Mouse (Mus musculus): ENCODE data around the gene Col1a1. TPM values are rescaled to one million over a fixed set of nuclear protein-coding genes. Genes with fewer than 3 reads are reported as not detected.
A peak's percentile ranks its signal among the peaks of the same experiment; 100 is the strongest.

Gene Col1a1
- 146 and 311 TPM in 2 replicates for polyA plus RNA-seq (2016; fragmentation: Nextera tagmentation; extraction: Ambion mirVana)

GRCm38 (mm10) chr11:94936045-94936444 lies at the start of gene Col1a1:
Gene Col1a1 (plus strand): TSS chr11:94936224.
- Histone ChIP-seq H3K4me1 (peaks cover 45% of the 10 kb centered on the region), H3K27me3 (ENCODE audit: insufficient read depth, poor library complexity, severe bottlenecking) (peaks cover 89% of the 10 kb centered on the region), H3K4me3 (peak within 1 kb of the TSS; percentile 59), H3K36me3 (peaks cover 1% of the 10 kb centered on the region), H3K27ac (peak within 1 kb of the TSS; percentile 54), H3K9me3 (no peaks in the 10 kb centered on the region)
- WGBS = 14% methylated on average over 19 of the region's 19 CpGs
- no peak for DNase-seq (ENCODE audit: low spot score)

- WGBS = 72% methylated on average over 6 of the region's 6 CpGs
- no peaks in the 10 kb centered on the region for H3K9me3 ChIP-seq
- no peaks in the 10 kb centered on the region for H3K36me3 ChIP-seq
- H3K4me1 ChIP-seq = no peaks in the 10 kb centered on the region
- H3K4me3 ChIP-seq = no peak overlapping the region
- H3K27ac ChIP-seq = no peak overlapping the region
- H3K27me3 ChIP-seq (ENCODE audit: insufficient read depth, poor library complexity, severe bottlenecking) = no peaks in the 10 kb centered on the region
- no peak for DNase-seq (ENCODE audit: low spot score)
These were observed 44.9 kb upstream of the Col1a1 start for GRCm38 (mm10) chr11:94891155-94891554.

- WGBS = 80% methylated on average over 16 of the region's 16 CpGs
- H3K9me3 ChIP-seq = no peaks in the 10 kb centered on the region
- H3K4me1 ChIP-seq = no peaks in the 10 kb centered on the region
- no peak overlapping the region for H3K4me3 ChIP-seq
- no peak for DNase-seq (ENCODE audit: low spot score)
- H3K36me3 ChIP-seq = no peaks in the 10 kb centered on the region
- H3K27me3 ChIP-seq (ENCODE audit: insufficient read depth, poor library complexity, severe bottlenecking) = no peaks in the 10 kb centered on the region
- no peak overlapping the region for H3K27ac ChIP-seq
These were observed 39.2 kb upstream of the Col1a1 start for GRCm38 (mm10) chr11:94896753-94897376.

- Histone ChIP-seq H3K9me3 (no peaks in the 10 kb centered on the region), H3K27ac (no peak overlapping the region), H3K4me1 (no peaks in the 10 kb centered on the region), H3K27me3 (ENCODE audit: insufficient read depth, poor library complexity, severe bottlenecking) (no peaks in the 10 kb centered on the region), H3K4me3 (no peak overlapping the region), H3K36me3 (no peaks in the 10 kb centered on the region)
- WGBS = 47% methylated on average over 2 of the region's 2 CpGs
- DNase-seq (ENCODE audit: low spot score) = no peak
These were observed 34.8 kb upstream of the Col1a1 start for GRCm38 (mm10) chr11:94901231-94901630.

GRCm38 (mm10) chr11:94904306-94904705 lies 31.7 kb upstream of the Col1a1 start:
- Histone ChIP-seq H3K27ac (no peak overlapping the region), H3K9me3 (no peaks in the 10 kb centered on the region), H3K27me3 (ENCODE audit: insufficient read depth, poor library complexity, severe bottlenecking) (no peaks in the 10 kb centered on the region), H3K36me3 (no peaks in the 10 kb centered on the region), H3K4me1 (no peaks in the 10 kb centered on the region), H3K4me3 (no peak overlapping the region)
- 79% methylated on average over 3 of the region's 3 CpGs for WGBS
- DNase-seq (ENCODE audit: low spot score) = no peak

- DNase-seq (ENCODE audit: low spot score) = no peak
- no peaks in the 10 kb centered on the region for H3K9me3 ChIP-seq
- H3K4me1 ChIP-seq = peaks cover 11% of the 10 kb centered on the region
- no peak overlapping the region for H3K4me3 ChIP-seq
- no peaks in the 10 kb centered on the region for H3K27me3 ChIP-seq (ENCODE audit: insufficient read depth, poor library complexity, severe bottlenecking)
- no peak overlapping the region for H3K27ac ChIP-seq
- no peaks in the 10 kb centered on the region for H3K36me3 ChIP-seq
- WGBS = 79% methylated on average over 5 of the region's 5 CpGs
These were observed 25.1 kb upstream of the Col1a1 start for GRCm38 (mm10) chr11:94910971-94911370.

- peaks cover 27% of the 10 kb centered on the region for H3K4me1 ChIP-seq
These were observed 23.5 kb upstream of the Col1a1 start for GRCm38 (mm10) chr11:94912568-94912967.

GRCm38 (mm10) chr11:94913302-94914090 lies 22.5 kb upstream of the Col1a1 start:
- peak overlapping the region; percentile 30; the same call in 1 of the 2 replicates for H3K27ac ChIP-seq

More at GRCm38 (mm10) chr11:94912568-94912967, 23.5 kb upstream of the Col1a1 start:
- no peaks in the 10 kb centered on the region for H3K27me3 ChIP-seq (ENCODE audit: insufficient read depth, poor library complexity, severe bottlenecking)
- H3K9me3 ChIP-seq = no peaks in the 10 kb centered on the region
- H3K36me3 ChIP-seq = no peaks in the 10 kb centered on the region
- 63% methylated on average over 3 of the region's 3 CpGs for WGBS
- no peak for DNase-seq (ENCODE audit: low spot score)
- no peak overlapping the region for H3K4me3 ChIP-seq
- no peak overlapping the region for H3K27ac ChIP-seq

GRCm38 (mm10) chr11:94915675-94916403 lies 20.2 kb upstream of the Col1a1 start:
- peak overlapping the region; percentile 80 for H3K27ac ChIP-seq
- H3K4me3 ChIP-seq = no peak overlapping the region
- peaks cover 31% of the 10 kb centered on the region for H3K4me1 ChIP-seq
- DNase-seq (ENCODE audit: low spot score) = no peak
- H3K9me3 ChIP-seq = no peaks in the 10 kb centered on the region
- H3K36me3 ChIP-seq = no peaks in the 10 kb centered on the region
- H3K27me3 ChIP-seq (ENCODE audit: insufficient read depth, poor library complexity, severe bottlenecking) = no peaks in the 10 kb centered on the region
- WGBS = 19% methylated on average over 13 of the region's 16 CpGs

More at GRCm38 (mm10) chr11:94913302-94914090, 22.5 kb upstream of the Col1a1 start:
- Histone ChIP-seq H3K36me3 (no peaks in the 10 kb centered on the region), H3K27me3 (ENCODE audit: insufficient read depth, poor library complexity, severe bottlenecking) (no peaks in the 10 kb centered on the region), H3K4me1 (peaks cover 31% of the 10 kb centered on the region), H3K9me3 (no peaks in the 10 kb centered on the region), H3K4me3 (no peak overlapping the region)
- no peak for DNase-seq (ENCODE audit: low spot score)
- 78% methylated on average over 6 of the region's 6 CpGs for WGBS

GRCm38 (mm10) chr11:94916477-94916876 lies 19.5 kb upstream of the Col1a1 start:
- Histone ChIP-seq H3K27me3 (ENCODE audit: insufficient read depth, poor library complexity, severe bottlenecking) (no peaks in the 10 kb centered on the region), H3K4me1 (peaks cover 31% of the 10 kb centered on the region), H3K36me3 (no peaks in the 10 kb centered on the region), H3K9me3 (no peaks in the 10 kb centered on the region), H3K27ac (peak overlapping the region; percentile 80), H3K4me3 (no peak overlapping the region)
- 12% methylated on average over 4 of the region's 4 CpGs for WGBS
- no peak for DNase-seq (ENCODE audit: low spot score)

- Histone ChIP-seq H3K27me3 (ENCODE audit: insufficient read depth, poor library complexity, severe bottlenecking) (no peaks in the 10 kb centered on the region), H3K9me3 (no peaks in the 10 kb centered on the region), H3K4me3 (no peak overlapping the region), H3K36me3 (no peaks in the 10 kb centered on the region), H3K4me1 (peaks cover 31% of the 10 kb centered on the region), H3K27ac (no peak overlapping the region)
- 54% methylated on average over 6 of the region's 6 CpGs for WGBS
- DNase-seq (ENCODE audit: low spot score) = no peak
These were observed 18.3 kb upstream of the Col1a1 start for GRCm38 (mm10) chr11:94917717-94918116.

- no peak for DNase-seq (ENCODE audit: low spot score)
- Histone ChIP-seq H3K27me3 (ENCODE audit: insufficient read depth, poor library complexity, severe bottlenecking) (no peaks in the 10 kb centered on the region), H3K4me1 (peaks cover 19% of the 10 kb centered on the region), H3K4me3 (no peak overlapping the region), H3K9me3 (no peaks in the 10 kb centered on the region), H3K27ac (no peak overlapping the region), H3K36me3 (no peaks in the 10 kb centered on the region)
- WGBS = 47% methylated on average over 6 of the region's 6 CpGs
These were observed 15.0 kb upstream of the Col1a1 start for GRCm38 (mm10) chr11:94920996-94921401.

GRCm38 (mm10) chr11:94924977-94925376 lies 11.0 kb upstream of the Col1a1 start:
- no peak for DNase-seq (ENCODE audit: low spot score)
- H3K36me3 ChIP-seq = no peaks in the 10 kb centered on the region
- H3K4me3 ChIP-seq = no peak overlapping the region
- H3K27me3 ChIP-seq (ENCODE audit: insufficient read depth, poor library complexity, severe bottlenecking) = no peaks in the 10 kb centered on the region
- peaks cover 37% of the 10 kb centered on the region for H3K4me1 ChIP-seq
- 86% methylated on average over 4 of the region's 4 CpGs for WGBS
- H3K27ac ChIP-seq = no peak overlapping the region
- no peaks in the 10 kb centered on the region for H3K9me3 ChIP-seq

Measured in heart, embryonic 10.5 days (tissue).